Mouse (Mus musculus) MN1 (cell line): Measurements from ENCODE around the gene Tent4a.
A peak's percentile ranks its signal among the peaks of the same experiment; 100 is the strongest.

Experiments used
- DNase-seq: peaks from one replicate; pipeline ENCODE4 v3.0.0-alpha.2; 2016; ENCODE audit warnings: low spot score

Tent4a gene

GRCm38 (mm10) chr13:69545019-69545418 is 10.6 kb upstream of the Tent4a start:
- DNase-seq: peak; percentile 65

DNA sequence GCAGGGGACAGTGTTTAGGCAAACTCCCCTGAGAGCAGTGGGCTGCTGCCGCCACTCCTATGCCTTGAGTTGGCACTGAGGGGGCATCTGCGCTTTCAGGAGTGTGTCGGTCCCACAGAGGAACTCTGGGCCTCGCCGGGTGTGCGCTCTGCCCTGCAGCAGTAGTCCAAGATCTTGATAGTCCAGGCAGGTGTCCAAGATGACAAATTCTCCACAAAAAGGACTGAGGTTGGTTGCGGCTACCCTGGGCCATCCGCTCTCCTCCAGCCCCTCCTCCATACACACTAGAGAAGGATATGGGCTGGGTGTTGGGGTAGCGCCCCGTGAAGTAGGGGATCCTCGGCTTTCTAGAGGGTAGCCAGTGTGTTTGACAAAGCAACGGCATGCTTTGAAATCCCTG is 9.2 kb upstream of the Tent4a start:
- DNase-seq: peak; percentile 53

DNA sequence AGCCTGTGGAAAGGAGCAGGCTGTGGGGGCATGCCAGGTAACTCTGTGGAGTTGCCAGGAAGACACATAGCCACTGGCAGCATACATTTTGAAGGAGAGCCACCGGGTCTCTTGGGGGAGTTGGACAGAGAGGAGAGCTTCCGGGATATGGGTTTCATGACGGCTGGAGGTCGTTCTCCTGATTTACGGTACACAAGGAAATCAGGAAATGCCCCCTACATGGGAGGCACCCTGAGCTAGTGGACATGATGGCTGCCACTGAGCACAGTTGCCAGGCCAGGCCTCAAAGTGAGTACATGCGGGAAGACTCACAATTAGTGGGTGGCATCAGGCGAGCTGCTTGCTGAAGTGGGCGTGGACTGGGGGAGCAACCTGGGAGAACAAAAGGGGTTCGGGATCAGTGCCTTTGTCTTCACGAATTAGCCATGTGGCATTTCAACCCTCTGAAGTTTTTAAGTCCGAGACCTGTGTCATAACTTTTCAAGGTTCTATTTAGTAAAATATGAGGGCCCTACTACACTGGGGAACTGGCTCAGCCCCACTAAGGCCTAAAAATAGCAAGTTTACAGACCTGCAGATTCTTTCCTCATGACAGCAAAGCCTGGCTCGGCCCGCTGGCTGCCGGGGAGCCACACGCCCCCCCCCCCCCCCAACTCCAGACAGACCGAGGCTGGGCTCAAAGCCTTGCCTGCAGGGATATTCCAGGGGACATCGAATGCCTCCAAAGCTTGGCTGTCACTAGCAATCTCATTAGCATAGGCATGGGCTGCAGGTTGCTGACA is 8.3 kb upstream of the Tent4a start:
- peak; percentile 66 for DNase-seq

DNA sequence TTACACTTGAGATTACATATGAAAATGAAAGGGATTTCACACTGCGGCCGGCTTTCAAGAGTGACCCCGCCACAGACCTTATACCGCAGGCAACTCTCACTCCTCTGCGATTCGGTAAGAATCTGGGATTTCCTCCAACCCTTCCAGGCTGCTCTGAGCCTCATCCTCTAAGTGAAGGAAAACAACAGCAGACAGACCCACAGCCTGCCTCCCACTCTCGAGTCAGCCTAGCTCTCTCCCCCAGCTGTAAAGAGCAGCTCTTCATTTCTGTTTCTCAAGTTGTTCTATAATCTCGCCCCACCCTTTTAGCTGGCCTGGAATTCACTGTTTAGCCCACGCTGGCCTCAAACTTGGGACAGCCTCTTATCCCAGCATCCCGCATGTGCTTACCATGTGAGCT is 7.4 kb upstream of the Tent4a start:
- DNase-seq: no peak

GRCm38 (mm10) chr13:69541209-69541608 is 6.8 kb upstream of the Tent4a start:
- DNase-seq: no peak

- peak; percentile 70 for DNase-seq
Measured at GRCm38 (mm10) chr13:69538327-69538726, 3.9 kb upstream of the Tent4a start.

DNA sequence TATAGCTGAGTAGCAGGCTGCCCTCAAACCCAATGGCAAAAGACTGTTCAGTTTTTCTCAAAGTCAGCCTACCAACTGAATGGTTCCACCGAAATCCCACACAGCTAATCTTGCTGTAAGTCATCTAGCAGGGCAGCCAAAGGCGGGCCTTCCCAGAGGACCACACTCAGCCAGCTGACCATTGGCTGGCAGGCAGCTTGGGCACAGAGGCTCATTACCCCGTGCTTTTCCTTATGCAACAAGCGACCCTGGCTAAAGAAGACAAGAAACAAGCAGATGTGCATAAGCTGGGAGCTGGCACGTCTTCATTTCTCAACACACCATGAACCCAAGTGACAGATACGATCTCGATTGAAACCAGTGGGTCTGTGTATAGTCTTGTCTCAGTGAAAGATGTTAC is 2.9 kb upstream of the Tent4a start:
- DNase-seq: peak; percentile 82

GRCm38 (mm10) chr13:69536021-69536420 is 1.6 kb upstream of the Tent4a start:
- DNase-seq: no peak

- DNase-seq: peak; percentile 99
Measured at GRCm38 (mm10) chr13:69534654-69535551, 486 bp upstream of the Tent4a start.

GRCm38 (mm10) chr13:69533405-69534333 is 748 bp downstream of the Tent4a start, which contains the start of gene Nsun2:
Gene Nsun2, plus strand, starts transcription at chr13:69533746.
- DNase-seq: peak; percentile 59

- DNase-seq: no peak
Measured at GRCm38 (mm10) chr13:69532893-69533404, 1.5 kb downstream of the Tent4a start.

- DNase-seq: no peak
Measured at GRCm38 (mm10) chr13:69532101-69532892, 2.1 kb downstream of the Tent4a start.

DNA sequence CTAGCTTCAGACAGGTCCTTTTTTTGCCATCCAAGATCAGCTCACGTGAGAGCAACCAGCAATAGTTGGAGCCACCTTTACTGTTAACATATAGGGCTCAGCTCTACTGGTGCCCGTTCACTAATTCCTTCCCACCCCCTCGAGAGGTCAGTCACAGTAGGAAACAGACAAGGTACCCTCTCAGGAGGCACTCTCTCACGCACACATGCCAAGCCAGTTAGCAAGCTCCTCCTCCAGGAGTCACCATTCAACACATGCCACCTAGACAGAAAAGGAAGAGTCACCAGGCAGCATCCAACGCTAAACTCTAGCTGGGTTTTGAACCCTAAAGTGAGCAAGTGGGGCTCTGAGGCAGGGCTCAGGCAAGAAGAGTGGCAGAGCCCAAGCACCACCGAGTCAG is 3.0 kb downstream of the Tent4a start:
- DNase-seq: no peak

- no peak for DNase-seq
Measured at GRCm38 (mm10) chr13:69530951-69531350, 3.5 kb downstream of the Tent4a start.

GRCm38 (mm10) chr13:69530156-69530555 is 4.3 kb downstream of the Tent4a start:
- DNase-seq: no peak

GRCm38 (mm10) chr13:69528531-69528930 is 5.9 kb downstream of the Tent4a start:
- no peak for DNase-seq

DNA sequence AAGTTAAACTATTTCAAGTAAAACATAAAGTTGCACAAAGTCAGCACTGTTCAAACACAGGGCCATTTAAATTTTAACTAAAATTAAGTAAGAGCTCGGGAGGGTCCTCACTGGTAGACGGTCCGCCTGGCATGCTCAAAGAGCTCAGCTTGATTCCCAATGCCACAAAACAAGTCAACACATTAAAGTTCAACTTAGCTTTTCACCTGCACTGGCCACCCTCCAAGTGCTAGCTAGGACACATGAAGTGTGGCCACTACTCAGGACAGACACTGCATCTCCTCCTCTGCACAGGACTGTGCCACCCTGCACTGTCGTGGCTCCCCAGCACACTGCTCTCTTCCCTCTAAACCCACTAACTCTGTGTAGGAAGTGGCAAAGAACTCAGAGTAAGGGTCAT is 8.6 kb downstream of the Tent4a start:
- DNase-seq: no peak

DNA sequence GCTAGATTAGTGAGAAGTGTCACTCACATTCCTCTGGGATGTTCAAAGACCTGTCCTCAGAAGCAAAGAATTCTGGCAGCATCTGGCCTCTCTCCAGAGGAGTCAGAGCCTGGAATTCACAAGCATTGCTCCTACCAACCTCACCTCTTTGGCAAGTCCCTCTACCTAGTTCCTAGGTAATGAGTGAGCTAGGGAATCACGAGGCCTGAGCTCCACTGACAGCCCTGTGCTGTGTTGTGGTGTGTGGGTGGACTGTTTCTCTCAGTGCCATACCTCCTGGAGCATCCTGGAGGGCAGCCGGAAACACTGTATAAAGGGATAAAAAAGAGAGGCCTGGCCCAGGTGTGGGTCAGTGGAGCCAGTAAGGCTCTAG is 10.3 kb downstream of the Tent4a start:
- no peak for DNase-seq

DNA sequence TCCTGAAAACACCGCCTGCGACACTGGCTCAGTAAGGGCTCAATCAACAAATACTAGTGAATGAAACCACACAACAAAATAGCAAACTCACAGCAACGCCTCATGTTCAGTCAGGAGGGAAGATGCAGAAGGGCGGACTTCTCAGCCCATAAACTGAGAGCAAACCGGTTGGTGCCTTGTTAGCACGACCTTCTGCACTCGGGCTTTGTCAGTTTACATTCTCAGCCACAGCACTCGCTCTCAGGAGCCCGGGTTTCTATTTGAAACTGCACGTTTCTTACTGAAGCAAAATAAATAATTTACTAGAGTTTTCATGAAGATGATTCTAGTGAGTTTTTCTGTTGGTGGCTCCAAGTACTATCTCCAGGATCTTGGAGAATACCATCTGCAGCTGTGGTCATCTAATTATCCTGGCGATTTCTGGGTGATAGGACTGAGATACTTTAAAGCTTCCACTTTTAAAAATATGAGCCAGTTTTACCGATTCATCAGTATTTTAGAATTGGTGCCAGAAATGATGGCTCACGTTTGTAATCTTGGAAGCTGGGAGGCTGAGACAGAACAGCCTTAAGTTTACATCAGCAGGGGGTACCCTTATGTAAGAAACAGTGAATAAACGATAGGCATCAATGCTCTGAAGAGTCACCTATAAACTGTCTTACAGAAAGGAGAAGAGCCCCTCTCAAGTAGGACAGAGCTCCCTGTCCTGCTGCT is 10.8 kb downstream of the Tent4a start:
- DNase-seq: no peak

DNA sequence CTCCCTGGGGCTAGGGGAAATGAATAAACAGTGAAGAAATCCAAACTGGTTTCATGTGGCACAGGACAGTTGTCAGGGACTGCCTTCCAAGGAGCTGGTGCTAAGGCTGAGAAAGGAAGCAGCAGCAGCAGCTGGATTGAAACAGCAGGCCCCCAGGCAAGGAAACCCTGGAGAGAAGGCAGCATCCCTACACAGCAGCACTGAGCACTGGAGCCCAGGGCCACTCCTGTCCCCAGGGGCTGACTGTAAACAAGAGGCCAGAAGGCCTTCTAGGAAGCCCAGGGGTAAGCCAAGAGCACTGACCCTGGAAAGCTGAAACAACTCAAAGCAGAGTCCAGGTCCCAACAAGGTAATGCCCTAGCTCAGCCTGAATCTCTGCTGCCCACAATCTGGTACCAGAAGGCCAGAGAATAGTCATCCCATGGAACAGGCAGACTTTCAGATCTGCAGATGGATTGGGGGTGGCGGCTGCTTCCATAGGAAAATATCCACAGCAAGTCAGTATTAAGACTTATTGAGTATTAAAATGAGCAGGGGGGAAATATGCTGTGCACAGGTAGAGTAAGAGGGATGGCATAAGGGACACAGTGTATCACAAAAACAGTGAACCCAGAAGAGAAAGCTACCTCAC is 12.1 kb downstream of the Tent4a start:
- DNase-seq: peak; percentile 32
